Mouse (Mus musculus) limb, embryonic 10.5 days (tissue): Measurements from ENCODE around the gene Olfr178. TPM values are rescaled to one million over a fixed set of nuclear protein-coding genes. Genes with fewer than 3 reads are reported as not detected.

ENCODE experiments used
- DNase-seq: peaks from one replicate; pipeline ENCODE4 v3.0.0-alpha.2; 2017; ENCODE audit warnings: low spot score
- H3K27ac ChIP-seq: fragments of 300-500 bp; sonication (generic); 2 replicates; pipeline ENCODE4 v1.5.1; 2016; ENCODE audit warnings: mild to moderate bottlenecking
- H3K27me3 ChIP-seq: fragments of 300-500 bp; sonication (generic); 2 replicates; pipeline ENCODE4 v1.6.1; 2016; ENCODE audit warnings: low read depth, mild to moderate bottlenecking; ENCODE audit not compliant: poor library complexity, severe bottlenecking
- H3K36me3 ChIP-seq: fragments of 300-500 bp; sonication (generic); 2 replicates; pipeline ENCODE4 v1.6.1; 2016; ENCODE audit warnings: mild to moderate bottlenecking, moderate library complexity
- H3K4me1 ChIP-seq: fragments of 300-500 bp; sonication (generic); 2 replicates; pipeline ENCODE4 v1.6.1; 2016
- H3K4me3 ChIP-seq: fragments of 300-500 bp; sonication (generic); 2 replicates; pipeline ENCODE4 v1.5.1; 2016; ENCODE audit warnings: mild to moderate bottlenecking, moderate library complexity
- H3K9me3 ChIP-seq: fragments of 300-500 bp; sonication (generic); replicated peaks from 2 replicates; pipeline ENCODE4 v1.6.1; 2016; ENCODE audit warnings: mild to moderate bottlenecking
- WGBS: fragments of 180-500 bp; shearing (Covaris S2); methylation state at CpG from one replicate; pipeline ENCODE4 v1.1.7; 2016; 5-methylcytosine and 5-hydroxymethylcytosine counted together
- polyA plus RNA-seq: library from polyadenylated mRNA; unstranded; fragments of >200 nt; fragmentation: Nextera tagmentation; extraction: Ambion mirVana; gene quantifications from 2 replicates; pipeline ENCODE4 v1.2.1, GENCODE M21; 2016

Olfr178 gene
- polyA plus RNA-seq, result not detected in 2 replicates

- Histone ChIP-seq H3K4me3 (no peak within 1 kb of the TSS), H3K36me3 (no peaks in the 10 kb centered on the region), H3K27me3 (no peaks in the 10 kb centered on the region), H3K27ac (no peak within 1 kb of the TSS), H3K9me3 (no peaks in the 10 kb centered on the region), H3K4me1 (no peaks in the 10 kb centered on the region)
- DNase-seq, result no peak
- 90% methylated on average over 3 of the region's 3 CpGs for WGBS
Observed at GRCm38 (mm10) chr16:58891963-58892362, at the start of gene Olfr178. Gene Olfr178 (minus strand): TSS chr16:58892063.

- Histone ChIP-seq H3K27ac (no peak within 1 kb of the TSS), H3K4me3 (no peak within 1 kb of the TSS), H3K27me3 (no peaks in the 10 kb centered on the region), H3K9me3 (no peaks in the 10 kb centered on the region; the same call in 1 of the 2 replicates), H3K4me1 (no peaks in the 10 kb centered on the region), H3K36me3 (no peaks in the 10 kb centered on the region)
- 84% methylated on average over 4 of the region's 4 CpGs for WGBS
- DNase-seq, result no peak
Observed at GRCm38 (mm10) chr16:58929292-58929691, 37.4 kb upstream of the Olfr178 start, which contains the start of gene Olfr180. Gene Olfr180 (minus strand): TSS chr16:58929392.

DNA sequence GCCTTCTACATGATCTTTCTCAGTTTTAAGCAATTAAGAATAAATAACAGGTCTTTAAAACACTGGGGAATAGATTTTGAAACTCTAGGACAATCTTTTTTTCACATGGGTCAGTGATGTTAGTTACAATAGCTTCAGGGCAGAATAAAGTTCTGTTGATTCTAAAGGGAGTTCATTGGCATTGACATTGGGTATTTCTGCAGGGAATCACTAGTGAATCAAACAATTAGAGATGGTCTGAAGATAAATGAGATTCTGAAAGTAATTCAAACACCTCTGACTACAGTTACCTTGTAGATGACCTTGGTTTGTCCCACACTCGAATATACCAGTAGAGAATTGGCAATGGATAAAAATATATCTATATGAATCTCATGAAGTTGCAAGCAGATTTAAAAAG lies 36.8 kb upstream of the Olfr178 start, which contains the start of gene Olfr181:
Olfr181 (minus strand) TSS at position 101 of the 400 bp plus-strand sequence.
- H3K27ac ChIP-seq, result no peak within 1 kb of the TSS
- H3K36me3 ChIP-seq, result no peaks in the 10 kb centered on the region
- H3K4me1 ChIP-seq, result no peaks in the 10 kb centered on the region
- H3K27me3 ChIP-seq, result no peaks in the 10 kb centered on the region
- WGBS, result 87% methylated on average over 1 of the region's 1 CpGs
- no peak for DNase-seq
- no peaks in the 10 kb centered on the region; the same call in 1 of the 2 replicates for H3K9me3 ChIP-seq
- H3K4me3 ChIP-seq, result no peak within 1 kb of the TSS

DNA sequence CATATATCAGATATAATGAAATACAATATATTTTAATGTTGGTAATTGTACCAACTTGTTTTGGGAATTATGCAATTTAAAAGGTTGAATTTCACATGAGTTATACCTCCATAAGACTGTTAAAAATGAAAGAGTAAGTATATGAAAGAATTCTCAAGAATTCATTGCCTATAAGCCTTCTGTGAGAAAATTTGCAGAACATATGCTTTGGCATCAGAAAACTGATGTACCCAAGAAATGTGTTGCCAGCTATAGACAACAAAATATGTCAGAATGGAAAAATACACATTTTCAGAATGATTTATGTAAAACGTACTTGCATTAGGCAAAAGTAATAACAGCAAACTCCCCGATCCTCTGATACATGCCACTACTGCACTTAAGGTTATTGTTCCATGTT lies 7.4 kb downstream of the Olfr178 start:
- Histone ChIP-seq H3K4me3 (no peak overlapping the region), H3K27ac (no peak overlapping the region), H3K36me3 (no peaks in the 10 kb centered on the region), H3K9me3 (no peaks in the 10 kb centered on the region), H3K4me1 (no peaks in the 10 kb centered on the region), H3K27me3 (no peaks in the 10 kb centered on the region)
- no peak for DNase-seq
- 92% methylated on average over 2 of the region's 2 CpGs for WGBS

DNA sequence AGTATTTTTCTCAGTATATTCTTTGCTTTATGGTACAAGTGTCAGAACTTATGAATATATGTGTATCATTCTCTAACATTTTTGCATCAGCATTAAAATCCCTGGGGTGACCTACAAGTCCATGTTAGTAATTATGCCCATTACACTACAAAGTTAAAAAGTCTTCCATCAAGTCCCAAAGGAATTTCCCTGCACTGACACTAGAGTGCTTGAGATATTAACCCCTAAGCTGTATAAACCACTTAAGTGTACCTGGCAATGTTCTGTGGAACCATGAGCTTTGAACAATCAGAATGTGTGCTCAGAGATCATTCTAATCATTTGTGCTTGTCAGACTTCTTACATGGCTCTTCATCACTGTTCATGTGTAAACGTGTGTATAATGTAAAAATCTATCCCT lies 17.2 kb downstream of the Olfr178 start, which contains the start of gene Olfr177:
Olfr177 (minus strand) TSS at position 101 of the 400 bp plus-strand sequence.
- Histone ChIP-seq H3K4me3 (no peak within 1 kb of the TSS), H3K36me3 (no peaks in the 10 kb centered on the region), H3K4me1 (no peaks in the 10 kb centered on the region), H3K9me3 (no peaks in the 10 kb centered on the region), H3K27ac (no peak within 1 kb of the TSS), H3K27me3 (no peaks in the 10 kb centered on the region)
- DNase-seq, result no peak
- 76% methylated on average over 1 of the region's 1 CpGs for WGBS

GRCm38 (mm10) chr16:58861479-58861878 lies 30.4 kb downstream of the Olfr178 start:
- WGBS, result 71% methylated on average over 1 of the region's 1 CpGs
- no peak for DNase-seq
- Histone ChIP-seq H3K4me1 (no peaks in the 10 kb centered on the region), H3K27ac (no peak overlapping the region), H3K27me3 (no peaks in the 10 kb centered on the region), H3K4me3 (no peak overlapping the region), H3K36me3 (no peaks in the 10 kb centered on the region), H3K9me3 (no peaks in the 10 kb centered on the region)

DNA sequence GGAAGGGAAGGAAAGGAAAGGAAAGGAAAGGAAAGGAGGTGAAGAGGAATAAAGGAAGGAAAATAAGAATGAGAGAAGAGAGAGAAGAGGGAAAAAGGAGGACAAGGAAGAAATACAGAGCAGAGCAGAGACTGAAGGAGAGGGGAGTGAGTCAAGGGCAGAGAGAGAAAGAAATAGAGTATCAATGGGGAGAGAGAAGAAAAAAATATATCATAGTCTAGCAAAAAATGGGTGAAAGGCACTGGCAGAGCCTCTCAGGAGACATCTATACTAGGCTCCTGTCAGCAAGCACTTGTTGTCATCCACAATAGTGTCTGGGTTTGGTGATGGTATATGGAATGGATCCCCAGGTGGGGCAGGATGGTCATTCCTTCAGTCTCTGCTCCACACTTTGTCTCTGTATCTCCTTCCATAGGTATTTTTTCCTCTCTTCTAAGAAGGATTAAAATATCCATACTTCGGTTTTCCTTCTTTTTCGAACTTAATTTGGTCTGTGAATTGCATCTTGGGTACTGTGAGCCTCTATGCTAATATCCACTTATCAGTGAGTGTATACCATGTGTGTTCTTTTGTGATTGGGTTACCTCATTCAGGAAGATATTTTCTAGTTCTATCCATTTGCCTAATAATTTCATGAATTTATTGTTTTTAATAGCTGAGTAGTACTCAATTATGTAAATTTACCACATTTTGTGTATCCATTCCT lies 31.7 kb downstream of the Olfr178 start:
- no peak for DNase-seq
- Histone ChIP-seq H3K4me1 (no peaks in the 10 kb centered on the region), H3K9me3 (no peaks in the 10 kb centered on the region), H3K27me3 (no peaks in the 10 kb centered on the region), H3K36me3 (no peaks in the 10 kb centered on the region), H3K4me3 (no peak overlapping the region), H3K27ac (no peak overlapping the region)
- 93% methylated on average over 2 of the region's 2 CpGs for WGBS

Other genes with a start within 250 kb of the Olfr178 start
- 26.6 and 29.7 TPM in 2 replicates for gene Cpox, start 221.8 kb downstream of the Olfr178 start, polyA plus RNA-seq
- gene Gpr15, start 173.0 kb downstream of the Olfr178 start, polyA plus RNA-seq, result 0.11 TPM in 1 of 2 replicates, not detected in the other
- 92.9 and 108 TPM in 2 replicates for gene Cldnd1, start 164.2 kb downstream of the Olfr178 start, polyA plus RNA-seq
- not detected in 2 replicates for gene Olfr172, start 128.9 kb downstream of the Olfr178 start, polyA plus RNA-seq
- not detected in 2 replicates for gene Olfr173, start 91.8 kb downstream of the Olfr178 start, polyA plus RNA-seq
- gene Olfr175-ps1, start 65.3 kb downstream of the Olfr178 start, polyA plus RNA-seq, result not detected in 2 replicates
- gene Olfr177, start 17.3 kb downstream of the Olfr178 start, polyA plus RNA-seq, result not detected in 2 replicates
- not detected in 2 replicates for gene Olfr181, start 36.7 kb upstream of the Olfr178 start, polyA plus RNA-seq
- gene Olfr180, start 37.3 kb upstream of the Olfr178 start, polyA plus RNA-seq, result not detected in 2 replicates
- not detected in 2 replicates for gene Olfr183, start 103.3 kb upstream of the Olfr178 start, polyA plus RNA-seq
- not detected in 2 replicates for gene Olfr186, start 138.2 kb upstream of the Olfr178 start, polyA plus RNA-seq
- gene Olfr187, start 147.7 kb upstream of the Olfr178 start, polyA plus RNA-seq, result not detected in 2 replicates
- gene Olfr190, start 185.9 kb upstream of the Olfr178 start, polyA plus RNA-seq, result not detected in 2 replicates
- not detected in 2 replicates for gene Olfr191, start 197.8 kb upstream of the Olfr178 start, polyA plus RNA-seq
- not detected in 2 replicates for gene Olfr193, start 219.8 kb upstream of the Olfr178 start, polyA plus RNA-seq
- not detected in 2 replicates for gene Olfr194, start 229.0 kb upstream of the Olfr178 start, polyA plus RNA-seq